Mouse (Mus musculus): ENCODE measurements around the gene Sync.

- TF ChIP-seq MAX (IDR thresholded peaks at IDR 0.05; ENCODE audit: low read length) (no peak), MEF2A (IDR thresholded peaks at IDR 0.05; ENCODE audit: extremely low read depth, insufficient replicate concordance, low read depth, low read length, poor library complexity, severe bottlenecking) (no peak), KAT2A (conservative IDR thresholded peaks at IDR 0.05; ENCODE audit: low read depth, low read length) (no peak), MYC (IDR thresholded peaks at IDR 0.05; ENCODE audit: low read depth, low read length) (no peak), NRF1 (IDR thresholded peaks at IDR 0.05; ENCODE audit: insufficient read depth, low read depth, low read length, poor library complexity, severe bottlenecking) (no peak), POLR2A (IDR thresholded peaks at IDR 0.05; ENCODE audit: control insufficient read depth in 1 of 2, insufficient read depth in 1 of 2, low read depth in 1 of 2, low read length in 2 of 2, poor library complexity in 1 of 2) (no peak), EP300 (IDR thresholded peaks at IDR 0.05; ENCODE audit: low read depth in 1 of 2, low read length in 2 of 2) (no peak), CTCF (IDR thresholded peaks at IDR 0.05 in 2 of 3, conservative IDR thresholded peaks at IDR 0.05 in 1 of 3; ENCODE audit: control insufficient read depth in 1 of 3, insufficient read depth in 1 of 3, low read depth in 2 of 3, low read length in 3 of 3, poor library complexity in 1 of 3, severe bottlenecking in 1 of 3) (no peak), RAD21 (IDR thresholded peaks at IDR 0.05; ENCODE audit: low read depth, low read length) (no peak), ZNF384 (IDR thresholded peaks at IDR 0.05; ENCODE audit: low read depth, low read length) (no peak), NELFE (IDR thresholded peaks at IDR 0.05; ENCODE audit: low read depth, low read length) (no peak), GABPA (IDR thresholded peaks at IDR 0.05; ENCODE audit: low read depth, low read length) (no peak), GATA1 (IDR thresholded peaks at IDR 0.05; ENCODE audit: low read depth, low read length) (no peak)
Measured at GRCm38 (mm10) chr4:129252492-129252891, 34.9 kb upstream of the Sync start.

Data from MEL (cell line).